In genomic region chr9:66270038-66270437, GRCm38 (mm10) we compare ENCODE assay signal across 16 mouse cellular contexts.
A peak's percentile ranks its signal among the peaks of the same experiment; 100 is the strongest.
DNase-seq lines count a peak whose midpoint lies in the region; ATAC-seq lines count a peak whose summit lies in the region.
"Had no signal": no experiment of that assay in that cellular context is flagged by ENCODE, and none has a peak within 500 bp of the region (broad histone marks: within the 10 kb centered on the region; RNA-seq: fewer than 3 reads in every experiment).

No protein-coding gene starts in this region.

- H3K4me1 ChIP-seq in heart, embryonic 11.5 days (ENCODE audit: control insufficient read depth, insufficient read depth, low read length): no peaks in the 10 kb centered on the region; the same call in 1 of the 2 replicates

- H3K27me3 ChIP-seq in heart, embryonic 11.5 days (ENCODE audit: control insufficient read depth, insufficient read depth, low read length): no peaks in the 10 kb centered on the region
- H3K27me3 ChIP-seq: heart, embryonic 13.5 days; neural tube, embryonic 13.5 days had no signal

- H3K9me3 ChIP-seq in heart, embryonic 11.5 days (replicated peaks; ENCODE audit: control insufficient read depth, low read length): no peaks in the 10 kb centered on the region
- H3K9me3 ChIP-seq: heart, embryonic 13.5 days; neural tube, embryonic 13.5 days had no signal

- H3K4me2 ChIP-seq in heart, embryonic 11.5 days: no peak overlapping the region
- H3K4me2 ChIP-seq: heart, embryonic 13.5 days; hindbrain, embryonic 14.5 days; liver, embryonic 11.5 days; neural tube, embryonic 13.5 days had no signal

- no peak overlapping the region for H3K27ac ChIP-seq in heart, embryonic 11.5 days (ENCODE audit: low read depth, low read length)
- H3K27ac ChIP-seq: heart, embryonic 13.5 days; hindbrain, embryonic 14.5 days; neural tube, embryonic 13.5 days had no signal

- 77% methylated on average over 4 of the region's 4 CpGs for WGBS in heart, embryonic 11.5 days (ENCODE audit: insufficient replicate concordance)

- no peak overlapping the region for H3K4me3 ChIP-seq in heart, embryonic 11.5 days (ENCODE audit: low read depth, low read length)
- H3K4me3 ChIP-seq: heart, embryonic 13.5 days; neural tube, embryonic 13.5 days had no signal

- no peak overlapping the region for H3K9ac ChIP-seq in heart, embryonic 11.5 days (ENCODE audit: low read depth, low read length)
- H3K9ac ChIP-seq: heart, embryonic 13.5 days; hindbrain, embryonic 14.5 days; neural tube, embryonic 13.5 days had no signal

- no peaks in the 10 kb centered on the region for H3K36me3 ChIP-seq in heart, embryonic 11.5 days (ENCODE audit: control insufficient read depth, insufficient read depth, low read length)
- H3K36me3 ChIP-seq: heart, embryonic 13.5 days; neural tube, embryonic 13.5 days had no signal

- DNase-seq in heart, adult 18-20 months: peak; percentile 41 to 67
- DNase-seq in kidney, postnatal 10 days: peak; percentile 28
- DNase-seq in kidney, postnatal 4 days: no peak
- DNase-seq in brain, adult 2 months (ENCODE audit: low read depth, low spot score): peak; percentile 50
- DNase-seq in kidney, postnatal 36 days: peak; percentile 38 to 52
- no peak for DNase-seq in frontal cortex, postnatal 25 days (ENCODE audit: low spot score in 2 of 2)
- DNase-seq: adrenal gland, postnatal 14 days; cerebellum, postnatal 10 days; embryo, embryonic 11 days; layer of hippocampus, postnatal 36 days had no signal

- no peak for ATAC-seq in heart, embryonic 11.5 days (replicated peaks; ENCODE audit: insufficient number of reproducible peaks, low FRiP score, low TSS enrichment)
- no peak for ATAC-seq in erythroid progenitor cell, adult 5-6 weeks (replicated peaks; ENCODE audit: low FRiP score, poor library complexity, severe bottlenecking)

Comparison
In these comparisons a context has a peak if more than half of its experiments do, and no peak if none do; other contexts are left out.
1. DNase-seq: peak in heart, adult 18-20 months (2 of 2), kidney, postnatal 10 days (single experiment), brain, adult 2 months (single experiment) and kidney, postnatal 36 days (2 of 2); none in kidney, postnatal 4 days (0 of 2) and frontal cortex, postnatal 25 days (0 of 2).